Mouse (Mus musculus): ENCODE results near the gene Lamtor4. TPM values are rescaled to one million over a fixed set of nuclear protein-coding genes. Genes with fewer than 3 reads are reported as not detected.
A peak's percentile ranks its signal among the peaks of the same experiment; 100 is the strongest.
"Not testable (repeated sequence)": the region's sequence is repeated elsewhere in the genome, so short reads cannot be mapped to it uniquely, and the experiment has no call there.

Lamtor4 gene
- 77.9 and 86.8 TPM in 2 replicates for polyA plus RNA-seq (2015; fragmentation: Nextera tagmentation; extraction: Ambion mirVana)

DNA sequence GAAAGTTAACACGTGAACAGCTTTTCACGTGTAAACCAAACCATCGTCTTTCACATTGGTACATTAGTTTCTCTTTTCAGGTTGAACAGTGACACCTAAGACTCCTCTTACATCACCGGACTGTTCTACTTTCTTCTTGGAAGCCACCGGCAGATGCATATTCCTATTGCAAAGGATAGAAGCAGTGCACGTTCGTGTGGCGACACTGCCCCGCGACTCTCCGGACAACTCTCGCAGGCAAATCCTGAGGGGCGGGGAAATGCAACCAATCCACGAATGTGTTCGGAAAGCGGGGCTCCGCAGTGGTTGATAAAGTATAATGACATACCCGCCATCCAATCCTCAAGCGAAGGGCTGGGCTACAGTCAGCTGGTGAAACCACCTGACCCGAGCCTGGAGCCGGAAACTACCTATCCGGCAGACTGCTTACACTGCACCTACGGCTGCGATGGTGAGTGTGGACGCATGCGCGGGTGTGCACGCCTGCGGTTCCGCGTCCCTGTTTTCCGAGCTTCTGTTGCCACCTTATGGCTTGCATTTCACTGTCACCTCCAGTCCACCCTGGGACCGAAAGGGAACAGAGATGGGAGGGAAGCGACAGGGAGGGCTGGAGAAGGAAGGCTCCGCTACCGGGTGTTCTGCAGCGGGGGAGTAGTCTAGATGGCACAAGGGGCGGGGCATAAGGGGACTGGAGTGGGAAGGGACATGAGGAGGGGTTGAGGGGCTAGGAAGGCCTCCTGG is at the start of gene Lamtor4:
Gene Lamtor4 (plus strand): TSS at position 130 of the 741 bp plus-strand sequence.
- Histone ChIP-seq H3K4me2 (peak within 1 kb of the TSS; percentile 85), H3K36me3 (peaks cover 30% of the 10 kb centered on the region), H3K27me3 (replicated peaks) (no peaks in the 10 kb centered on the region), H3K4me1 (peaks cover 44% of the 10 kb centered on the region), H3K9ac (peak within 1 kb of the TSS; percentile 89), H3K27ac (replicated peaks) (peak within 1 kb of the TSS; percentile 89), H3K4me3 (peak within 1 kb of the TSS; percentile 86), H3K9me3 (no peaks in the 10 kb centered on the region)
- under 1% methylated on average over 38 of the region's 38 CpGs for WGBS
- peak; percentile 97 for ATAC-seq (ENCODE audit: extremely low read depth, insufficient number of reproducible peaks, low FRiP score, low TSS enrichment)

DNA sequence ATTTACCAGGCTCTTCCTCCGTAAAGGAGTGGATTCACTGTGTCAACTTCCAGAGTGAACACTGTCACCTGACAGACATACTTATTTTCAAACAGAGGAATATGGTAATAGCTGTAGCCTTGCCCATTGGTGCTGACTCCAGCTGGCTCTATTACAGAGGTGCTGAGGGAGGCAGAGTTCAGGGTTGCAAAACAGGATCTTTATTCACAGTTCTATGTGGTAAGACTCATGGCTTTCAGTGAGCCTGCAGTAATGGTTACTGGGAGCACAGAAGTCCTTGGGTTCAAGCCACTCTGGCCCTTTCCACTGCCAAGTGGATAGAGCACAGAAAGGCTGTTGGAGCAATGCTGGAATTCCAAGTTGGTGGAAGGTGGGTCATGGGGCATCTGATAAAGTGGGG is 48.0 kb upstream of the Lamtor4 start:
- Histone ChIP-seq H3K27me3 (replicated peaks) (no peaks in the 10 kb centered on the region), H3K4me2 (no peak overlapping the region), H3K9ac (no peak overlapping the region), H3K27ac (replicated peaks) (no peak overlapping the region), H3K36me3 (no peaks in the 10 kb centered on the region), H3K9me3 (peaks cover 25% of the 10 kb centered on the region; the same call in 1 of the 2 replicates), H3K4me1 (no peaks in the 10 kb centered on the region), H3K4me3 (no peak overlapping the region)
- 69% methylated on average over 1 of the region's 1 CpGs for WGBS
- no peak for ATAC-seq (ENCODE audit: extremely low read depth, insufficient number of reproducible peaks, low FRiP score, low TSS enrichment)

DNA sequence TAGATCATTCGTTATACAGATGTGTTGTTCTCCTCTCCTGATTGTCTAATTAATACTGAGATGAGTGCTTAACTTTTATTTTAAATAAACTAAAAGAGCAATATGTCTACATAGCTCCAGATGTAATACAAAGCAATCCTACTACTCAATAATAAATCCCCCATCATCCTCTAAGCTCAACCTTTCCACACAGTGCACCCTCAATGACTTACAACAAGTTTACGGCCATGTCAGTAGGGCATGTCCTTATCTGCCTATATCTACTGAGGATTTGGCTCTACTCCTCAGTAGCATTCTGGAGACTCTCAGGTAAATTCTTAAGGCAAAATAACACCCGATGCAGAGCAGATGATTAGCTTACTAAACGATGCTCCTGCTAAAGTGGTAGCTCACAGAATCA is 47.4 kb upstream of the Lamtor4 start:
- Histone ChIP-seq H3K36me3 (no peaks in the 10 kb centered on the region), H3K4me2 (no peak overlapping the region), H3K4me3 (no peak overlapping the region), H3K27ac (replicated peaks) (no peak overlapping the region), H3K9ac (no peak overlapping the region), H3K9me3 (peaks cover 25% of the 10 kb centered on the region; the same call in 1 of the 2 replicates), H3K27me3 (replicated peaks) (no peaks in the 10 kb centered on the region), H3K4me1 (no peaks in the 10 kb centered on the region)
- no peak for ATAC-seq (ENCODE audit: extremely low read depth, insufficient number of reproducible peaks, low FRiP score, low TSS enrichment)
- 69% methylated on average over 4 of the region's 4 CpGs for WGBS

GRCm38 (mm10) chr5:138216632-138217031 is 38.6 kb upstream of the Lamtor4 start:
- peaks cover 43% of the 10 kb centered on the region for H3K9me3 ChIP-seq
- H3K4me2 ChIP-seq; H3K27me3 ChIP-seq (replicated peaks); ATAC-seq (ENCODE audit: extremely low read depth, insufficient number of reproducible peaks, low FRiP score, low TSS enrichment); H3K4me1 ChIP-seq; H3K36me3 ChIP-seq; H3K27ac ChIP-seq (replicated peaks); H3K9ac ChIP-seq; H3K4me3 ChIP-seq: not testable (repeated sequence)
- WGBS = 90% methylated on average over 13 of the region's 13 CpGs

GRCm38 (mm10) chr5:138219864-138220263 is 35.4 kb upstream of the Lamtor4 start:
- no peak overlapping the region for H3K4me3 ChIP-seq
- H3K9me3 ChIP-seq = peaks cover 26% of the 10 kb centered on the region
- 0 out of 2 replicates have a peak, but pooled peaks cover 6% of the 10 kb centered on the region for H3K27me3 ChIP-seq (replicated peaks)
- H3K27ac ChIP-seq (replicated peaks) = no peak overlapping the region
- whole genome bisulfite sequencing = 61% methylated on average over 2 of the region's 2 CpGs
- no peak overlapping the region for H3K4me2 ChIP-seq
- no peaks in the 10 kb centered on the region for H3K4me1 ChIP-seq
- ATAC-seq (ENCODE audit: extremely low read depth, insufficient number of reproducible peaks, low FRiP score, low TSS enrichment) = no peak
- no peaks in the 10 kb centered on the region for H3K36me3 ChIP-seq
- H3K9ac ChIP-seq = no peak overlapping the region

GRCm38 (mm10) chr5:138222111-138222510 is 33.2 kb upstream of the Lamtor4 start:
- Histone ChIP-seq H3K36me3 (no peaks in the 10 kb centered on the region), H3K4me2 (no peak overlapping the region), H3K27ac (replicated peaks) (no peak overlapping the region), H3K9ac (no peak overlapping the region), H3K4me3 (no peak overlapping the region), H3K4me1 (no peaks in the 10 kb centered on the region), H3K27me3 (replicated peaks) (0 out of 2 replicates have a peak, but pooled peaks cover 6% of the 10 kb centered on the region), H3K9me3 (peaks cover 6% of the 10 kb centered on the region; the same call in 1 of the 2 replicates)
- ATAC-seq (ENCODE audit: extremely low read depth, insufficient number of reproducible peaks, low FRiP score, low TSS enrichment) = no peak
- 23% methylated on average over 4 of the region's 4 CpGs for WGBS

- H3K27me3 ChIP-seq (replicated peaks) = 0 out of 2 replicates have a peak, but pooled peaks cover 6% of the 10 kb centered on the region
Observed at GRCm38 (mm10) chr5:138223287-138223686, 32.0 kb upstream of the Lamtor4 start.

DNA sequence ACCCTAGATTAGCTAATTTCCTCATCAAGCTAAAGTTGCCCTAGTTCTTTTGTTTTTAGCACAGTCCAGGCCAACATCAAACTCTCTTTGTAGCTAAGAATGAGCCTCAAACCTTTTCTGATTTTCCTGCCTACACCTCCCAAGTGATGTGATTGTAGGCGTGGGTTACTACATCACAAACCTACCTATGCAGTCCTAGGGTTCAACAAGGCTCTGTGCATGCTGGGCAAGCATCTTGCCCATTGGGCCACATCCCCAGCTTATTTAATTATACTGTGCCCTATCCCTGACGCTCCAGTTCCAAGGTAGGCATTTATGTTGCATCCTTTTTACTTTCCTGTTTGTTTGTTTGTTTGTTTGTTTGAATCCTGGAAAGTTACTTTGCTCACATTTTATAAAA is 29.6 kb upstream of the Lamtor4 start, which contains the start of gene Nxpe5:
Gene Nxpe5 (plus strand): TSS at position 199 of the 400 bp plus-strand sequence.
- Histone ChIP-seq H3K9ac (no peak within 1 kb of the TSS), H3K4me1 (no peaks in the 10 kb centered on the region), H3K4me2 (no peak within 1 kb of the TSS), H3K9me3 (no peaks in the 10 kb centered on the region), H3K27ac (replicated peaks) (no peak within 1 kb of the TSS), H3K27me3 (replicated peaks) (no peaks in the 10 kb centered on the region), H3K36me3 (no peaks in the 10 kb centered on the region), H3K4me3 (no peak within 1 kb of the TSS)
- WGBS = 50% methylated on average over 2 of the region's 2 CpGs
- ATAC-seq (ENCODE audit: extremely low read depth, insufficient number of reproducible peaks, low FRiP score, low TSS enrichment) = no peak

More at GRCm38 (mm10) chr5:138223287-138223686, 32.0 kb upstream of the Lamtor4 start:
- Histone ChIP-seq H3K9me3 (no peaks in the 10 kb centered on the region), H3K9ac (no peak overlapping the region), H3K4me1 (no peaks in the 10 kb centered on the region), H3K36me3 (no peaks in the 10 kb centered on the region), H3K4me2 (no peak overlapping the region), H3K4me3 (no peak overlapping the region), H3K27ac (replicated peaks) (no peak overlapping the region)
- ATAC-seq (ENCODE audit: extremely low read depth, insufficient number of reproducible peaks, low FRiP score, low TSS enrichment) = no peak
- WGBS = 45% methylated on average over 3 of the region's 3 CpGs

DNA sequence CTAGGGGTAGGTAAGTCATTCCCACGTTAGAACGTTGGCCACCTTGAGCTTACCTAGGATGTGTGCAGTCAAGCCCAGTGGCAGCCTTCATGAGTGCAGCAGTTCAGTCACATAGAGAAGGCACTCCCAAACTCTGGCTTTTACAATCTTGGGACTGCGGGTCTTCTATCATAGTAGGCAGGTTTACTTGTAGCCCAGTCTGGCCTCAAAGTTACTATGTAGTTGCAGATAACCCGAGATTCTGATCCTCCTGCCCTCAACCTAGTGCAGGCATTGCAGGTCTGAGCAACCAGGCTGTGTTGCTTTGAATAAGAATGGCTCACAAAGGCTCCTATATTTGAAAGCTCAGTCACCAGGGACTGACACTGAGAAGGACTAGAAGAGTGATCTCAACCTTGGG is 28.8 kb upstream of the Lamtor4 start:
- no peak for ATAC-seq (ENCODE audit: extremely low read depth, insufficient number of reproducible peaks, low FRiP score, low TSS enrichment)
- Histone ChIP-seq H3K4me3 (no peak overlapping the region), H3K9me3 (no peaks in the 10 kb centered on the region), H3K36me3 (no peaks in the 10 kb centered on the region), H3K9ac (no peak overlapping the region), H3K4me2 (no peak overlapping the region), H3K27ac (replicated peaks) (no peak overlapping the region), H3K4me1 (no peaks in the 10 kb centered on the region), H3K27me3 (replicated peaks) (no peaks in the 10 kb centered on the region)
- 79% methylated on average over 4 of the region's 4 CpGs for WGBS

GRCm38 (mm10) chr5:138227367-138227766 is 27.9 kb upstream of the Lamtor4 start:
- Histone ChIP-seq H3K27ac (replicated peaks) (no peak overlapping the region), H3K9ac (no peak overlapping the region), H3K27me3 (replicated peaks) (no peaks in the 10 kb centered on the region), H3K9me3 (no peaks in the 10 kb centered on the region), H3K4me2 (no peak overlapping the region), H3K4me3 (no peak overlapping the region), H3K36me3 (no peaks in the 10 kb centered on the region), H3K4me1 (no peaks in the 10 kb centered on the region)
- 52% methylated on average over 2 of the region's 2 CpGs for WGBS
- ATAC-seq (ENCODE audit: extremely low read depth, insufficient number of reproducible peaks, low FRiP score, low TSS enrichment) = no peak

DNA sequence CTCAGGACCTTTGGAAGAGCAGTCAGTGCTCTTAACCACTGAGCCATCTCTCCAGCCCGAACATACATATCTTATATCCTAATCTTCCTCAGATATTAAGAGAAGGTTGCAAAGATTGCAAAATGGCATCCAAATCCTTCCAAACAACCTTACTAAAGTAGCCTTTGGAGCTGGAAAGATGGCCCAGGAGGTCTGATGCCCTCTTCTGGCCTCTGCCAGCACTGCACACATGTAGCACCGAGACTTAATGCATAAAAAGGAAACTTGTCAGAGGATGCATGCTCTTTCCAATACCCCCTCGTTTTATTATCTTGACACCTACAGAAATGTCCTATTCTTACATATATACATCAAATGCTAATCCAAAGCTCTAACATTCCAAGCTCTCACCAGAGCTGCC is 27.3 kb upstream of the Lamtor4 start:
- Histone ChIP-seq H3K9me3 (no peaks in the 10 kb centered on the region), H3K4me3 (no peak overlapping the region), H3K27ac (replicated peaks) (no peak overlapping the region), H3K4me2 (no peak overlapping the region), H3K4me1 (no peaks in the 10 kb centered on the region), H3K27me3 (replicated peaks) (no peaks in the 10 kb centered on the region), H3K36me3 (no peaks in the 10 kb centered on the region), H3K9ac (no peak overlapping the region)
- WGBS = 58% methylated on average over 3 of the region's 3 CpGs
- ATAC-seq (ENCODE audit: extremely low read depth, insufficient number of reproducible peaks, low FRiP score, low TSS enrichment) = no peak

GRCm38 (mm10) chr5:138229511-138229910 is 25.8 kb upstream of the Lamtor4 start:
- Histone ChIP-seq H3K27ac (replicated peaks) (no peak overlapping the region), H3K9me3 (no peaks in the 10 kb centered on the region), H3K4me1 (no peaks in the 10 kb centered on the region), H3K4me2 (no peak overlapping the region), H3K9ac (no peak overlapping the region), H3K36me3 (no peaks in the 10 kb centered on the region), H3K4me3 (no peak overlapping the region), H3K27me3 (replicated peaks) (no peaks in the 10 kb centered on the region)
- ATAC-seq (ENCODE audit: extremely low read depth, insufficient number of reproducible peaks, low FRiP score, low TSS enrichment) = no peak
- WGBS = 79% methylated on average over 3 of the region's 3 CpGs

Data from heart, embryonic 13.5 days (tissue).